Mouse (Mus musculus): Measurements from ENCODE around the gene Ldb2. TPM values are rescaled to one million over a fixed set of nuclear protein-coding genes. Genes with fewer than 3 reads are reported as not detected.

Gene Ldb2
- polyA plus RNA-seq, 1 experiment from 2014 or later = 67.6 TPM

DNA sequence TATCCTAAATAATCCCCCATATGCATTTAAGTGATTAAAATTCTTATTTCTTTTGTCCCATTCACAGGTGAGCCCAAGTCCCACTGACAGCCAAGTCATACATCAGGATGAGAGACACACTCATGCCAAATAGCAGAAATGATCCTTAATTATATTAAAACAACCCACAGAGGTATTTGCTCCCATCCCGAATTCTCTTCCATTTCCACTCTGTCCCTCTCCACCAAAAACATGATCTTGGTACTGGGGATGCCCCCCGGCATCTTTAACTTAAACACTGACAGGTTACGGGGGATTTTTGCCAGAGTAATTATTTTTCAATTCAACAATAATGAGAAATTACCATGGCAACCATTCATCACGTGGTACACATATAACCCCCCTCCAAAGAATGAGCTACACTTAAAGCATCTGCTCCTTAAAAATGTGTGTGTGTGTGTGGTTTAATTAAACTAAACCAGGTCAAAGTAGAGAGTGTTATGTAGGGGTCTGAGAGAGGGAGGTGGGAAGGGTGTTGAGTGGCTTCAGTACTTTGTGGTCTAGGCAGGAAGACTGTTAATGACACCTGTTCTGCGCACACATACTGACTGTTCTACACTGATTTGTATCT lies 123.2 kb downstream of the Ldb2 start:
- ATAC-seq (ENCODE audit: low read depth) = no peak
- no peak overlapping the region for H3K9ac ChIP-seq (replicated peaks; ENCODE audit: low read depth, low read length)
- WGBS = 78% methylated on average over 5 of the region's 5 CpGs

DNA sequence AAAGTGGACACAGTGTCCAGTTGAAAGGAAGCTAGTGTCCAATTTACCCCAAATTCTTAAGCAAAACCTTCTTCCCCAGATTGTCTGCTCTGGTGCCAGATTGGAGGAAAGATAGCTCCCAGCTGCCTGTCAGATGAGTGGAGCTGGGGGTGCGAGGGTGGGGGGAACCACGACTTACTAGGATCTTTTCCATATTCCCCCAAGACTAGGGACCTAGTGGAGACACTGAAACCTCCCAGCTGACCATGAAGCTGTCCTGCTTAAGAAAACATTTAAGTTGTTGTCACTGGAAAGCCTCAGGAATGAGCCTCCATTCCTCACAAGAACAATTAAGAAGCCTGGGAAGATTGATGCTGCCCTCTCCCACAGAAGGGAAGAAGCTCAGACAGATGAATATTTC lies 129.1 kb downstream of the Ldb2 start:
- Histone ChIP-seq H3K36me3 (ENCODE audit: control insufficient read depth, insufficient read depth, low read length) (no peaks in the 10 kb centered on the region), H3K27me3 (ENCODE audit: control insufficient read depth, insufficient read depth, low read length) (no peaks in the 10 kb centered on the region), H3K27ac (ENCODE audit: low read depth, low read length) (no peak overlapping the region), H3K4me2 (ENCODE audit: low read depth, low read length) (no peak overlapping the region), H3K4me3 (ENCODE audit: low read depth, low read length) (no peak overlapping the region), H3K4me1 (ENCODE audit: control insufficient read depth, insufficient read depth, low read length) (0 out of 2 replicates have a peak, but pooled peaks cover 4% of the 10 kb centered on the region), H3K9ac (replicated peaks; ENCODE audit: low read depth, low read length) (no peak overlapping the region), H3K9me3 (ENCODE audit: control insufficient read depth, low read length) (no peaks in the 10 kb centered on the region)
- no peak for ATAC-seq (ENCODE audit: low read depth)
- WGBS = 51% methylated on average over 2 of the region's 2 CpGs

More for the DNA sequence above, 123.2 kb downstream of the Ldb2 start:
- H3K27ac ChIP-seq (ENCODE audit: low read depth, low read length) = no peak overlapping the region
- no peak overlapping the region for H3K4me3 ChIP-seq (ENCODE audit: low read depth, low read length)
- H3K4me1 ChIP-seq (ENCODE audit: control insufficient read depth, insufficient read depth, low read length) = no peaks in the 10 kb centered on the region
- H3K36me3 ChIP-seq (ENCODE audit: control insufficient read depth, insufficient read depth, low read length) = no peaks in the 10 kb centered on the region
- H3K27me3 ChIP-seq (ENCODE audit: control insufficient read depth, insufficient read depth, low read length) = no peaks in the 10 kb centered on the region
- H3K9me3 ChIP-seq (ENCODE audit: control insufficient read depth, low read length) = no peaks in the 10 kb centered on the region
- H3K4me2 ChIP-seq (ENCODE audit: low read depth, low read length) = no peak overlapping the region

DNA sequence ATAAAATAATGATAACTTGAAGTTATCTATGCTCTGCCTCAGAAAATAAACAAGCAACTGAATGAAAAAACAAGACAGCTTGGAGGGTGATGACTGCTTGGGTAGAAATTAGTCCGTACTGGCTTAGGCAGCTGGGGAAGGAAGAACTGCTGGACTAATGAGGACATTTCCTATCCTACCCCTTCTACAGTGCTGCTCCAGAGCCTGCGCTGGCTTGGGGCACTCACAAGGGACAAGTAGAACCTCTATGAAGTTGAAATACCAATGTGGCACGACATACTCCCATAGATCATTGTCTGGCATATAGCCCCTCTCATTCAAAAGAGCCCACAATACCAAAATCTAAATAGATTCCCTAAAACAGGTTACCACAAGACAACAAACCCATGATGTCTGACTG lies 131.6 kb downstream of the Ldb2 start:
- no peak overlapping the region for H3K4me2 ChIP-seq (ENCODE audit: low read depth, low read length)
- no peak for ATAC-seq (ENCODE audit: low read depth)
- no peaks in the 10 kb centered on the region for H3K27me3 ChIP-seq (ENCODE audit: control insufficient read depth, insufficient read depth, low read length)
- H3K36me3 ChIP-seq (ENCODE audit: control insufficient read depth, insufficient read depth, low read length) = no peaks in the 10 kb centered on the region
- H3K4me3 ChIP-seq (ENCODE audit: low read depth, low read length) = no peak overlapping the region
- 64% methylated on average over 3 of the region's 3 CpGs for WGBS
- no peak overlapping the region for H3K9ac ChIP-seq (replicated peaks; ENCODE audit: low read depth, low read length)
- H3K9me3 ChIP-seq (ENCODE audit: control insufficient read depth, low read length) = no peaks in the 10 kb centered on the region
- H3K4me1 ChIP-seq (ENCODE audit: control insufficient read depth, insufficient read depth, low read length) = 0 out of 2 replicates have a peak, but pooled peaks cover 4% of the 10 kb centered on the region
- H3K27ac ChIP-seq (ENCODE audit: low read depth, low read length) = no peak overlapping the region

DNA sequence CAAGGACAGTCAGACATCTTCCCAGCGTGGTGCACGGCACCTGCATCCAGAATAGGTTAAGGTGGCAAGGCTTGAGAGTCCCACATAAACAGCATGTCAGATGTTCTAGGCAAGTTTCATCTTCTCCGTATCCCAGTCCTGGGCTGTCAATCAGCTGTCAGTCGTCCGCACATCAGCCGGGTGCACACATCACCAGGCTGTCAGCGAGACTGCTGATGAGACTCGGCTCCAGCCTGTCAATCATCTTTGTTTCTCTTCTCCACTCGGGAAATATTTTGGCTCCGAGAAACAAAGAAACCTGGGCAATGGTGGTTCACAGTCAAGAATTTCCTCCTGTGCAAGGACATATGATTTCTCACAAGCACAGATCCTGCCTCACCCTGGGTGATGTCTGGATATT lies 132.1 kb downstream of the Ldb2 start:
- Histone ChIP-seq H3K4me1 (ENCODE audit: control insufficient read depth, insufficient read depth, low read length) (0 out of 2 replicates have a peak, but pooled peaks cover 4% of the 10 kb centered on the region), H3K27me3 (ENCODE audit: control insufficient read depth, insufficient read depth, low read length) (no peaks in the 10 kb centered on the region), H3K4me3 (ENCODE audit: low read depth, low read length) (no peak overlapping the region), H3K9ac (replicated peaks; ENCODE audit: low read depth, low read length) (no peak overlapping the region), H3K36me3 (ENCODE audit: control insufficient read depth, insufficient read depth, low read length) (no peaks in the 10 kb centered on the region), H3K27ac (ENCODE audit: low read depth, low read length) (no peak overlapping the region), H3K9me3 (ENCODE audit: control insufficient read depth, low read length) (no peaks in the 10 kb centered on the region), H3K4me2 (ENCODE audit: low read depth, low read length) (no peak overlapping the region)
- 89% methylated on average over 10 of the region's 10 CpGs for WGBS
- ATAC-seq (ENCODE audit: low read depth) = no peak

DNA sequence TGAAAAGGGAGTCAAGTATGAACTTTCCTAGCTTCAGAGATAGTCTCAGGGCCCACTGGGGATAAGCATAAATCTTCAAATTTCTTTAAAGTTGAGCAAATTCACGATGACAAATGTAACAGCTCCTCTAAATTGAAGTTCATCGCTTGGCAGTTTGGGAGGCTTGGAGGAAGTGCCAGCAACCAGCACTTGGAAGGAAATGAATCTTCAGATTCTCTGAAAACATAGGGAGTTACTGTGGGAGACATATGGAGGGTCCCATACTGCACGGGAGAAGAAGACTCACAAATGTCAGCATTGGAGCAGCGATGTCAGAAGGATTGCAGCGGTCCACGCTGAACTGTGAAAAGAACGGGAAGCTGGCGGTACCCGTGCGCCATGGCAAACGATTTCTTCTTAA lies 139.8 kb downstream of the Ldb2 start:
- no peak overlapping the region for H3K9ac ChIP-seq (replicated peaks; ENCODE audit: low read depth, low read length)
- H3K27ac ChIP-seq (ENCODE audit: low read depth, low read length) = no peak overlapping the region
- H3K4me3 ChIP-seq (ENCODE audit: low read depth, low read length) = no peak overlapping the region
- WGBS = 85% methylated on average over 11 of the region's 11 CpGs
- H3K36me3 ChIP-seq (ENCODE audit: control insufficient read depth, insufficient read depth, low read length) = no peaks in the 10 kb centered on the region
- no peak overlapping the region for H3K4me2 ChIP-seq (ENCODE audit: low read depth, low read length)
- H3K9me3 ChIP-seq (ENCODE audit: control insufficient read depth, low read length) = no peaks in the 10 kb centered on the region
- H3K27me3 ChIP-seq (ENCODE audit: control insufficient read depth, insufficient read depth, low read length) = no peaks in the 10 kb centered on the region
- no peaks in the 10 kb centered on the region for H3K4me1 ChIP-seq (ENCODE audit: control insufficient read depth, insufficient read depth, low read length)
- no peak for ATAC-seq (ENCODE audit: low read depth)

DNA sequence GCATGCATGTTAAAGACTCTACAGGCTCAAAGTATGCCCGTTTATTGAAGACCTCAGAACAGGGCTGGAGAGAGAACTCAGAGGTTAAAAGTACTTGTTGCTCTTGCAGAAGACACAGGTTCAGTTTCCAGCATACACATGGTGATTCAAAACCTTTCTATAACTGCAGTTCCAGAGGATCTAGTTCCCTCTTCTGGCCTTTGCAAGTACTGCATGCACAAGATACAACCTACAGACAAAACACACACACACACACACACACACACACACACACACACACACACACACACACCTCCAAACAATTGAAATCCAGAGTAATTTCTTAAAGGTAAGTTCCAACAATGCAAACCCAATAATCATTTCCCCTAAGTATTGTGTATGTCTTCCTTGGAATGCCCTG lies 142.8 kb downstream of the Ldb2 start:
- Histone ChIP-seq H3K4me3 (ENCODE audit: low read depth, low read length) (no peak overlapping the region), H3K36me3 (ENCODE audit: control insufficient read depth, insufficient read depth, low read length) (no peaks in the 10 kb centered on the region), H3K9me3 (ENCODE audit: control insufficient read depth, low read length) (no peaks in the 10 kb centered on the region), H3K4me1 (ENCODE audit: control insufficient read depth, insufficient read depth, low read length) (no peaks in the 10 kb centered on the region), H3K4me2 (ENCODE audit: low read depth, low read length) (no peak overlapping the region), H3K27ac (ENCODE audit: low read depth, low read length) (no peak overlapping the region), H3K27me3 (ENCODE audit: control insufficient read depth, insufficient read depth, low read length) (no peaks in the 10 kb centered on the region), H3K9ac (replicated peaks; ENCODE audit: low read depth, low read length) (no peak overlapping the region)
- no peak for ATAC-seq (ENCODE audit: low read depth)
- 79% methylated on average over 1 of the region's 1 CpGs for WGBS

DNA sequence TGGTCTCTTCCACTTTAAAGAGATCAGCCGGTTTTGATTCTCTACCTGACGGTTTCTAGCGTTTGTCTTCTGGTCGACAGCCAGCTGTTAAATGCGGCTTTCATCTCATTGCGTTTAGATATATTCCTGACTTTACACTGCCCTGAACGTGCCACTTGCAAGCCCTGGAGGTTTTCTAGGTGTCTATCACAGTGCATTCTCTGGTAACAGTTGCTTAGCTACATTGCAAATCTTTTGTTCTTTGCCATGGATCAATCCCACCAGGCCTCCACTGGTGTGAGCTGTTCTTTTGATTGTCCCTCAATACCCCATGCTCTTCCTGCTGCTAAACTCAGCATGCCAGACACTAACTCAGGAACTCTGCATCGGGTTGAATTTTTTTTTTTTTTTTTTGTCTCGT lies 145.1 kb downstream of the Ldb2 start:
- no peak; the same call in 1 of the 2 replicates for ATAC-seq (ENCODE audit: low read depth)

DNA sequence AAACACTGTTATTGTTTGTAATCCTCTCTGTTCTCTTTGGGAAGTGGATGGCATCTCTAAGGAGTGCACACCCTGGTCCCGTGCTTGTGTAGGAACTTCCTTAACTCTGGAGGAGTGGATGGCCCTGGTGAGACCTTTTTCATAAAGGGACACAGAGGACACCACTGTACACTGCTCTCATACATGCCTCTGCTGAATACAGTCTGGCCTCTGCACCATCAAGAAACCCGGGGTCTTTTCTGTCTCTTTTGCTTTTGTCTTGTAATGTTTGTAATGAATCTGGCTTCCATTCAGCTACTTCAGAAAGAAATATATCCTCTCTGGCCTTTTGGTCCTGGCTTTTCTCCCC lies 152.7 kb downstream of the Ldb2 start:
- 38% methylated on average over 2 of the region's 2 CpGs for WGBS
- no peak overlapping the region for H3K4me2 ChIP-seq (ENCODE audit: low read depth, low read length)
- no peaks in the 10 kb centered on the region for H3K9me3 ChIP-seq (ENCODE audit: control insufficient read depth, low read length)
- 0 out of 2 replicates have a peak, but pooled peaks cover 4% of the 10 kb centered on the region for H3K4me1 ChIP-seq (ENCODE audit: control insufficient read depth, insufficient read depth, low read length)
- no peak for ATAC-seq (ENCODE audit: low read depth)
- H3K27me3 ChIP-seq (ENCODE audit: control insufficient read depth, insufficient read depth, low read length) = no peaks in the 10 kb centered on the region
- H3K4me3 ChIP-seq (ENCODE audit: low read depth, low read length) = no peak overlapping the region
- H3K36me3 ChIP-seq (ENCODE audit: control insufficient read depth, insufficient read depth, low read length) = no peaks in the 10 kb centered on the region
- H3K27ac ChIP-seq (ENCODE audit: low read depth, low read length) = no peak overlapping the region
- no peak overlapping the region for H3K9ac ChIP-seq (replicated peaks; ENCODE audit: low read depth, low read length)

More for the DNA sequence above, 145.1 kb downstream of the Ldb2 start:
- WGBS = 7% methylated on average over 9 of the region's 9 CpGs
- H3K27ac ChIP-seq (ENCODE audit: low read depth, low read length) = no peak overlapping the region
- H3K4me3 ChIP-seq (ENCODE audit: low read depth, low read length) = no peak overlapping the region
- no peaks in the 10 kb centered on the region for H3K36me3 ChIP-seq (ENCODE audit: control insufficient read depth, insufficient read depth, low read length)
- no peak overlapping the region; the same call in 1 of the 2 replicates for H3K4me2 ChIP-seq (ENCODE audit: low read depth, low read length)
- H3K9me3 ChIP-seq (ENCODE audit: control insufficient read depth, low read length) = no peaks in the 10 kb centered on the region
- H3K4me1 ChIP-seq (ENCODE audit: control insufficient read depth, insufficient read depth, low read length) = no peaks in the 10 kb centered on the region
- no peak overlapping the region for H3K9ac ChIP-seq (replicated peaks; ENCODE audit: low read depth, low read length)
- no peaks in the 10 kb centered on the region for H3K27me3 ChIP-seq (ENCODE audit: control insufficient read depth, insufficient read depth, low read length)

DNA sequence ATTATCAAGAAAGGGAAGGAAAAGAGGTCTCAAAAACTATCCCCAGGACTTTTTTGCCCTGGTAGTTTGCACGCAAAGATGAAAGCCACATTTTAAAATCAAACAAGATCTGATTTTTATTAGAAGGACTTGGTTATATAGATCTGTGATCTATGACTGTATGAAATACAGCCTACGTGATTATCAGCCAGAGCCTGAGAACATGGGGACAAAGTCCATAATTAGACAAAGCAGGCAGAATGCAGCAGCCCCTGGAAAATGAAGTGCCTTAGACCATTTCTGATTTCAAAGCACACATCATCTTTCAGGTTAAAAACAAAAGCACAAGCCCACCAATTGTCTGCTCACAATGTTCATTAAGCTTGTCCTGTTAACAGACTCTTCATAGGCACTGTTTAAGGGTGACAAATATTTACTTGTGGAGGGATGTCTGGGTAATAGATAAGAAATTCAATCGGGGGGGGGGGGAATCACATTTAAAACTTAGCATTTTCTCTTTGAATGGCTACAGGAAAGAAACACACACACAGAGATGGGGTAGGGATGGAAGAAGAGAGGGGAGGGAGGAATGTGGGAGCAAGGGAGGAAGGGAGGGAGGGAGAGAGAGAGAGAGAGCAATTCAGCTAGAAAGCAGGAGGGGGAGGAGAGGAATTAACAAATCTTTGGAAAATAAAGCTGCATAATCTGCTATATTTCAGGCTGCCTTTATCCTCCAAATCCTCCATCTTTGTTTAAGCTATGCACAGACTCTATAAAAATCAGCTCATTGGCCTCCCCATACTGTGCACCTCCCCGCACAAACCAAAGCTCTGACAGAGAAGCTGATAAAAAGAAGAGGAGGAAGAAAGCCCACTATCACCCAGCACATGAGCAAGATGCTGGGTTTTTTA lies 153.3 kb downstream of the Ldb2 start:
- Histone ChIP-seq H3K4me2 (ENCODE audit: low read depth, low read length) (no peak overlapping the region), H3K9me3 (ENCODE audit: control insufficient read depth, low read length) (no peaks in the 10 kb centered on the region), H3K27ac (ENCODE audit: low read depth, low read length) (no peak overlapping the region), H3K4me3 (ENCODE audit: low read depth, low read length) (no peak overlapping the region), H3K4me1 (ENCODE audit: control insufficient read depth, insufficient read depth, low read length) (0 out of 2 replicates have a peak, but pooled peaks cover 4% of the 10 kb centered on the region), H3K27me3 (ENCODE audit: control insufficient read depth, insufficient read depth, low read length) (no peaks in the 10 kb centered on the region), H3K9ac (replicated peaks; ENCODE audit: low read depth, low read length) (no peak overlapping the region), H3K36me3 (ENCODE audit: control insufficient read depth, insufficient read depth, low read length) (no peaks in the 10 kb centered on the region)
- no peak for ATAC-seq (ENCODE audit: low read depth)
- WGBS = 69% methylated on average over 4 of the region's 4 CpGs

Measured in neural tube, embryonic 14.5 days (tissue).